Mouse (Mus musculus): ENCODE measurements around the gene Wdr31.
A peak's percentile ranks its signal among the peaks of the same experiment; 100 is the strongest.

Gene Wdr31

DNA sequence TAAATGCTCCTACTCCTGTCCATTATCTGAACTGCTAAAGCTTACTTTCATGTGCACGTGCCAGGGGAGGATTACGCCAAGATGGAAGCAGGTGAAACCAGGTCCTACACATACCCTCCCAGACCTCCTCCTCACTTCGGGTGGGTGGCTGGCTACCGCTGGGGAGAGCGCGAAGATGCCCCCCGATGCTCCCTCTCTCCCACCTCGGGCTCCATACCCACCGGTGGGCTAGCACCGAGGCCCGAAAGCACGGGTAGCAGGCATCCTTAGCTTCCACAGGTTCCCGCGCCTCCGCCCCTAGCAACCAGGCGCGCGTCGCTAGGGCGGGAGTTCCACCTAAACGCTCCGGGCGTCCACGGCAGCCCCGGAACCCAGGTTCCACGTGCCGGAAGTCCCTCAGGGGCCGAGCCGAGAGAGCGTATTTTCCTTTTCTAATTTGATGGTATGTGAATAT is at the start of gene Wdr31:
TSS of gene Wdr31 (minus strand) at position 299 of the 454 bp plus-strand sequence.
- peak; percentile 87 to 88 for DNase-seq

- peak; percentile 90 to 94 for DNase-seq
These were observed 49.1 kb upstream of the Wdr31 start, which contains the start of gene Alad for GRCm38 (mm10) chr4:62519849-62520233. Gene Alad, minus strand, starts transcription at chr4:62519918.

DNA sequence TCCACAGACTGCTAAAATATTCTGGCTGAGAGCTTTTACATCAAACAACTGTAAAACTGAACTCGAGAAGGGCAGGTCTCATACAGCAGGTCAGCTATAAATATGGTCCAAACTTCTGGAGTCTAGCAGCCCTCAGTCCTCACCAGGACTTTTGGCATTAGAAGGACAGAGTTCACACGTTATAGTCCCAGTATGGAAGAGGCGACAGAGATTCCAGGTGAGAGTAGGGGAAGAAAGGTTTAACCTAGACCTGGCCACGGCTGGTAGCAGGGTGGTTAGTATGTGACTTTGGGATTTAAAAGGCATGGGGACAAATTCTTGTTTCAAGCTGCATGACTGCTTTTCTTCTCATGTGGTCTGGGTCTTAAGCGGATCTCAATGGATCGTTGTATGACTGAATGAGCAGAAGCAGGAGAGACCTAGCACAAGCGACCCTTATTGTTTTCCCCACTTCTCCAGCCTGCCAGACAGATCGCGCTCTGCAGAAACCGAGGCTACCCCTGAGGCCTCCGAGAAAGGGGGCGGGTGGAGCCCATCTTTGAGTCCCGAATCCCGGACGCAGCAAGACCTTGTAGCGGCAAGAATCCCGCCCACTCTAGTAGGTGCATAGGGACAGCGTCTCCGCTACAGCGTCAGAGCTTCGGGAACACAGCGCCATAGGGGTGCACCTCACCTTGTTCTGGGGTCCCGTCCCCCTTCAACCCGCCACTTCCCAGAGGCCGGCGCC is 48.6 kb upstream of the Wdr31 start:
- no peak for DNase-seq

- DNase-seq: peak; percentile 29 to 61
These were observed 47.9 kb upstream of the Wdr31 start for GRCm38 (mm10) chr4:62518416-62519121.

DNA sequence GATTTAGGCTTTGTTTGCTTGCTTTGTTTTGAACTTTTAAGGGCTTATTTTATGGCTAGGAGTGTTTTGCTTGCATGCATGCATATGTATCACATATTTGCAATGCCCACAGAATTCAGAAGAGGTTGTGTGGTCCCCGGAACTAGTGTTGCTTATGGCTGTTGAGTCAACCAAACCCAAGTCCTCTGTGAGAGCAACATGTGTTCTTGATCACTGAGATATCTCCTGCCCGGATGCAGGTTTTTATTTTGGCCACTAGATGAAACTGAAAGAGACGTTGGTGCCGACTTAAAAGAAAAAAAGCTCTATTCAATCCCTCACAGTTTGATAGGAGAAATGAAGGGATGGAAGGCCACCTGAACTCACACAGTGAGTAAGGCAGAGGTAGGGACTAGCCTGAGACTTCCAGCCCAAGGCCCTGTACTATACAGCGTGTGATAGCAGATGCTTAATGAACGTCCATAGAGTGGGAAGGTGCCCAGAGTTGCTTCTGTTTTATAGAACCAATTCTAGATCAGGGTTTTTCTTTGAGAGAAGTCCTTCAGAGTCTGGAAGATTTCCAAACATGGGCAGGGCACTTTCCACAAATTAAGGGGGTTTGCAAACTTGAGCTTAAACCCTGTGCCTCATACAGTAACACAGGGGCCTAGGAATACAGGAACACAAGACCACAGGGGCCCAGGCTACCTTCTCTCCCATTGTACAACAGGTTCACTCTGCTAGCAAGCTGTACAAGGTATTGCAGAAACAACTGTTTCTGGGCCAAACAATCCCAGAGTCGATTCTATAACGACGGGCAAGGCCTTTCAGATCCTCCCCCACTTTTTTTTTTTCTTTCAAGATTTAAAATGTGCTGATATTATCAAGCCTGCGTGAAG is 47.1 kb upstream of the Wdr31 start:
- no peak for DNase-seq

GRCm38 (mm10) chr4:62517046-62517445 is 46.4 kb upstream of the Wdr31 start:
- DNase-seq: peak; percentile 27 to 41

- DNase-seq: peak; percentile 16 to 50
These were observed 45.9 kb upstream of the Wdr31 start for GRCm38 (mm10) chr4:62516579-62516978.

DNA sequence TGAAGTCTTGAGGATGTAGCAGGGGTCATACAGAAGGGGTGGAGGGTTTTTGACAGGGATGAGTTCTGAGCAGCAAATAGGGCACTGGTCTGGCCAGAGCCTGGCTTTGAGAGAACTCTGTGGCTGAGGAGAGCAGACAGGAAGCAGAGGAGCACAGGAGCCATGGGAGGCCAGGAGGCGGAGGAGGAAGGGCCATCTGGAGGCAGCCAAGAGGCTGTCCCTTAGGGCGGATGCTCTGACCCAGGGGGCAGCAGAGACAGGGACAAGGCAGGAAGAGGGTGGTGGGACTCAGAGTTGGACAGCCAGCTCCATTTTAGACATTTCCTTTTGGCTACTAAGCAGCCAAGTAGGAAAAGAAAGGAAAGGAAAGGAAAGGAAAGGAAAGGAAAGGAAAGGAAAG is 45.4 kb upstream of the Wdr31 start:
- peak; percentile 72 to 82 for DNase-seq

DNA sequence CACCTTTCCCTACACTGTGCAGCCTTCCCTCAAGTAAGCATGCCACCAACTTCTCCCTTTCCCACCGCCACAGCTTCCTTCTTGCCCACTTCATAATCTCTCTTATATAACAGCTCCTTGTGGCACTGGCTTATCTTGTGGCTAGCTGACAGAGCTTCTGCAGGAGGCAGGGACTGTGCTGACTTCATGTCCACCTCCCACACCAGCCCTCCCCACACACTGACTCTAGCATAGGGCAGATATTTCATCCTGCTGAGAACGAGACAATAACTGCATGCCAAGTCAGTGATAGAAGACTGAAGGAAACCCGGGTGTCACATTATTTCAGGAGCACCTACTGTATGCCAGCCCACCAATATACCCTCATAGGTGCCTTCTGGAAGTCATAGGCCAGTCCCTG is 44.8 kb upstream of the Wdr31 start:
- DNase-seq: peak in 1 of 2 experiments; percentile 21

DNA sequence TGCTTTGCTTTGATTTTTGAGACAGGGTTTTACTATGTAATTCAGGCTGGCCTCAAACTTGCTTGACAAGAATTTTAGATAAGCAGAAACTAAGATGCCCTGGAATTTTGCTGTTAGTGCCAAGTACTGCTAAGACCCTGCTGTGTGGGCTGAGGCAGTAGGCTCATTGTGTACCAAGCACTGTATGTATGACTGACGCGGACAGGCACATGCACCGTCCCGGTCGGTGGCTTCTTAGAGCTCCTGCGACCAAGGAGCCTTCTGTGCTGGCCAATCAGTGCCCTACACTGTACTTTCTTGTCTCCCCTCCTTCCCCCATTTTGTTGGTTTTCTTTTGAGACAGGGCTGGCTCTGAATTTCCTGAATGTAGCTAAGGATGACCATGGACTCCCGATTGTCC is 44.3 kb upstream of the Wdr31 start:
- DNase-seq: no peak

DNA sequence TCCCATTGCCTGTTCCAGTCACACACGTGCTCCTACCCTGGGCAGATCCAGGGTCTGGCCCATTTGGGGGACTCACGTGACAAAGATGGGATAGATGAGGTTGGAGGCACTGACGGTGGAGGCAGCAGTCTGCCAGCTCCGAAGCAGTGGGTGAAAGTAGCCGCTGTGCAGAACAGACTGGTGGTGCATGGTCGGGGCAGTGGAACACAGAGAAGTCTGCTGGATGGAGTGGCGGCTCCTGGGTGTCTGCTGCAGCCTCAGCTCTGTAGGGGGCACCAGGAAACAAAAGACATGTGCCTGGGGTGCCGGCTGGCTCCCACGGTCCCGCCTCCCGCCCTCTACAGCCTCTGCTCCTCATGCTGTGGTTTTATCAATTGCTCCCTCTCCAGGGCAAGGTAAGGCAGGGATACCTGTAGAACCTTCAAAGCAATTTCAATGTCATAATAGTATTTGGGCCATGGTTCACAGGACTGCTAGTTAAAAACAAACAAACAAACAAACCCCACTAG is 43.4 kb upstream of the Wdr31 start:
- peak in 1 of 2 experiments; percentile 28 for DNase-seq

DNA sequence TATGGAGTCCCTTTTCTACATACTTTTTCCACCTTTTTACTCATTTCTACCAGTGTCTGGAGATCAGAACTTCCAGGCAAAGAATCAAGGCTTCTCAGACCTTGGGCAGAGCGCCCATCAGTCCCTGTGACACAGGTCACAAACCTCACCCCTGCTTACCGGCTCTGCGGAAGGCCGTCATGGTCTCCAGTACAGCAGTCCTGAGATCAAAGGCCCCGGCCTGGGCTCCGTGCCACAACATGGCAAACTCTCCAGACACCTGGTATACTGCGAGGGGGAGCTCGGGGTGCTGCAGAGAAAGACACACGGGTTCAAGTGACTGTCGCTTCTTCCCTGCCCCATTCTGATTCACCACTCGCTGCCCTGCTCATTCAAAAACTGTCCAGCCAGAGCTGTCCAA is 39.2 kb upstream of the Wdr31 start:
- DNase-seq: no peak

DNA sequence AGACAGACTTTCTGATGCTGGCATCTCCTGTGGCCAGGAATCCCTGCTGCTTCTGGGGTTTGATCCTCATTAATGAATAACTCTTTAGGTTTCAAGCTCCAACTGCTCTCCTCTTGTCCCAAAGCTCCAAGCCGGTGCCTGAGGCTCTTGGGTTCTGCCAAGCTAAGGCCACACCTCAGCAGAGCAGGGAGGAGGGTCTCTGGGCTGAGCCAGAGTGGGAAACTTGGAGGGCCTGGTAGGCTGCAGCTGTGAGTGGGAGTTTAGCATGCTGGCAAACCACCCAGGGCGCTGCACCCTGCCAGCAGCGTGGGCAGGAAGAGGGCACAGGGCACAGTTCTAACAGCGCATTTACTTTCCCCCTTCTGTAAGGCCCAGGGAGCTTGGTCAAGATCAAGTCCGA is 38.1 kb upstream of the Wdr31 start:
- no peak for DNase-seq

DNA sequence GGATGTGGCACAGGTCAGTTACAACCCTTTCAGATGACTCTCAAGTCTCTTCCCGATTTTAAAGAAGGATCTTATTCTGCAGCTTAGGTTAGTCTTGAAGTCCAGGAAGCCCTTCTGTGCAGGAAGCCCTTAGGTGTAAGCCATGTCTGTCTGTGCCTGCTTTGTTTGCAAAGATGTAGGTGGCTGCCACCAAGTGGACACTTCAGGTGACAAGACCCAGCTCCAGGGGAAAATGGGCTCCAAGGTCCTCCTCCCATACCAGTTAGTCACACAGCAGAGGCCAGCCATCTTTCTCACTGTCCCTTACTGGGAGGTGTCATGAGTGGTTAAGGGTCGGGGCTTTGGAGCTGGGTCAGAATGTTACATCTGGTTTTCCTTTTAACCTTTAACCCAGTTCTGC is 36.1 kb upstream of the Wdr31 start:
- DNase-seq: no peak

- DNase-seq: no peak
These were observed 35.3 kb upstream of the Wdr31 start for GRCm38 (mm10) chr4:62505991-62506390.

GRCm38 (mm10) chr4:62503374-62503970 is 32.8 kb upstream of the Wdr31 start, which contains the start of gene Hdhd3:
Gene Hdhd3, minus strand, starts transcription at chr4:62503467.
- no peak for DNase-seq

DNA sequence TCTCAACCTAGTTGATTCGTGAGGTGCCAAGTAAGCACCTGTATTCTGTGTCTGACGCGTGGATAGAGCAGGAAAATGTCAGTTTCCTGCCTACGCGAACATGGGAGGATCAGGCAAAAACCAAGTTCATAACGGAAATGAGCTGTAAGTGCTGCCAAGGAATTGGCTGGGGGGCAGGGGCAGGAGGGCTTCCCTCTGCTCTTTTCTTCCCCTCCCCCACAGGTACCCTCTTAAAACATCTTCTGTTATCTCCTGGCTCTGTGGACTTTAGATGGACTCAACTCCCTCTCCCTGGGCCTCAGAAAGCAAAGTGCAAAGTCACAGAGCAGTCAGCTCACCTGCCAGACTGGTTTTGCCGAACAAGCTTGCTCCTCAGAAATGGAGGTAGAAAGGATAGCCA is 32.3 kb upstream of the Wdr31 start:
- DNase-seq: no peak

DNA sequence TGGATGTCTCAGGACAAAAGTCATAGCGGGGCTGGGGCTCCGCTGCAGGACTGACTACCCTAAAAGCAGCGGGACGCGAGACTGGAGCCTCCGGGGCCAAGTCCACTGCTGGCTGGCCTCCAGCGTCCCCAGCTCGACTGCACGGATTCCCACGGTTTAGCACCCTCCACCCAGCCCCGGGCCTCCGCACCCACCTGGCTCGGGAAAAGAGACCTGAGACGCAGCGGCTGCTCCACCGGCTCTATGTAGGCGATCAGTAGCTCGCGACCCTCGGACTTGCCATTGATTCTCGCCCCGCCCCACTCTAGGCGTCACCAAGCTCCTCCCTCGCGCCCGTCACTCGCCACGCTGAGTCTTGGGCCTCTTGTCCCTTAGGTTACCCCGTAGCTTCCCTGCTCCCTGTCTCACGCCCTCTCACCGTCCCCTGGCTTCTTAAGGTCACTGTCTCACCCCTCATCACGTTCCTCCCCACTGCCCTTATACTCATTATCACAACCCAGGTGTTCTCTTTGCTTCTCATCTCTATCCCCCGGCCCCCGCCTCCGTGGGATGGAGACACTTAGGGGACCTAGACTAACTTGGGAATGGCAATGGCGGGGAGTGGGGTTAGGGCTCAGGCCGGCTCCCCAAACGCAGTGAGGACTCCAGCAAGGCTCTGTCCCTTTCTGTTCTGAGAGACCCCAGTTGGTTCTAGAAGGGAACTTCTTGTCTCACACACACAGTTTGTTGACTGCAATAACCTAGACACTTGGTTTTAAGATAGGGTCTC is 31.5 kb upstream of the Wdr31 start:
- peak; percentile 91 to 92 for DNase-seq

- DNase-seq: no peak
These were observed 30.8 kb upstream of the Wdr31 start for GRCm38 (mm10) chr4:62501534-62501933.

DNA sequence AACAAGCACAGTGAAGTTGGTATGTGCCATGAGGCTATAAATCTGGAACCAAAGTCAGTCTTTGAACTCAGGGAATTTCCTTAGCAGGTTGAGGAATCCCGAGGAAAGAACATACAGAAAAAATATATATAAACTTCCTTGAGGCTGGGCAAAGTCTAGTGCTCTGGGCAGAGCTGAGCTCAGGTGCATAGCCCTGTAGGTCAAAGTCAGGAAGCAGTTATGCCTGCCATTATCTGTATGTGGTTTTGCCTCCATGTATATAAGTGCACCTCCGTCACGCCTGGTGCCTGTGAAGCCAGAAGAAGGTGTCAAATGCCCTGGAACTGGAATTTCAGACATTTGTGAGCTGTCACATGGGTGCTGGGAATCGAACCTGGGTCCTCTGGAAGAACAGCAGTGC is 30.1 kb upstream of the Wdr31 start:
- no peak for DNase-seq

- DNase-seq: peak; percentile 67 to 82
These were observed 26.1 kb upstream of the Wdr31 start for GRCm38 (mm10) chr4:62496815-62497214.

DNA sequence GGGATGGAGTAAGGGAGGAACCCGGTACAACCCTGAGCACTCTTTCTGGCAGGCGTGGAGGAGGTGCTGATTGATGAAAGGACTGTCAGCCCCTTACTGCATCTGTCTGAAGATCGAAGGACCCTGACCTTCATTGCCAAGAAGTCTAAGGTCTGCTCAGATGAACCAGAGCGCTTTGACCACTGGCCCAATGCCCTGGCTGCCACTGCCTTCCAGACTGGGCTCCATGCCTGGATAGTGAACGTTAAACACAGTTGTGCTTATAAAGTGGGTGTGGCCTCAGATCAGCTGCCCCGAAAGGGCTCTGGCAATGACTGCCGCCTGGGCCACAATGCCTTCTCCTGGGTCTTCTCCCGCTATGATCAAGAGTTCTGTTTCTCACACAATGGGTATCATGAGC is 25.2 kb upstream of the Wdr31 start:
- DNase-seq: peak; percentile 60 to 75

All from lung, postnatal 4 days (tissue).